Mouse (Mus musculus): Measurements from ENCODE around the gene Spice1. TPM values are rescaled to one million over a fixed set of nuclear protein-coding genes. Genes with fewer than 3 reads are reported as not detected.
A peak's percentile ranks its signal among the peaks of the same experiment; 100 is the strongest.

Spice1 gene
- 14.9 and 15.5 TPM in 2 replicates for polyA plus RNA-seq (2015; fragmentation: Nextera tagmentation; extraction: Ambion mirVana)

DNA sequence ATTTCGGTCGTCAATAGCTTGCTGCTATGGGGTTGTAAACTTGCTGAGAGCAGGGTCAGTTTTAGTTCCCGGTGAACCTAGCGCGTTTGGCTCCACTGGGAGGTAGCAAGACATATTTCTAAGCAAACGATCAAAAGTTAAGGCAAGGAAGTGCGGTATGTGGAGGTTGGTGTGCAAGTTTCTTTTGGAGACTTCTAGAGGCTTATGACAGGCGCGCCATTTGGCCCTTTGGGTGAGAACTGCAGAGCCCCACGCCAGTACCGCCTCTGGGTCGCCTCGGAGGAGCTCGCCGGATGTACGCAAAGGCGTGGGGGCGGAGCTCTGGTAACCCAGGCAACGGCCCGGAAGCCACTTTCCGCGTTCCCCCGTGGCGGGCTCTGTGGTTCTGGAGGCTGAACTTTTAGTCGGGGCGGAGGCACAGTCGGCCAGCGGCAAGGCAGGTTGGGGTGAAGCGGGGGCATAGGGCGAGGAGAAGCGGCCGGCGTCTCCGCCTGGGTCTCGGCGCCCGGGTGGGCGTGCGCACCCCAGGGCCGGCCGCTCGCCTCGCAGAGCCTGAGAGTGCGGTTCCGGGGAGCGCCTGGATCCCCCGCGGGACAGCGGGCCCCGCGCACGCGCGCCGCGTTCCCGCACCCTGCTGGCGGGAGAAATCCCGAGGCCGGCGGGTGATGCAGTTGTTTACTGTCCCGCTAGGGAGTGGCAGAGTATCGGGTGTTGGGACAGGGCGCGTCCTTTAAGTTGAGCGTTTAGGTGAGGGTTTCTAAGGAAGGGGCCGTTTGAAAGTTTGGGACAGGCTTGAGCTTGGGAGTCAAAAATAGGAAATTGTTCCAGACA is at the start of gene Spice1:
Gene Spice1 (plus strand): TSS at position 51 of the 831 bp plus-strand sequence.
- Histone ChIP-seq H3K9me3 (no peaks in the 10 kb centered on the region), H3K4me2 (replicated peaks) (peak within 1 kb of the TSS; percentile 69), H3K36me3 (no peaks in the 10 kb centered on the region), H3K9ac (replicated peaks) (peak within 1 kb of the TSS; percentile 74), H3K27me3 (no peaks in the 10 kb centered on the region), H3K27ac (peak within 1 kb of the TSS; percentile 81), H3K4me3 (replicated peaks) (peak within 1 kb of the TSS; percentile 88), H3K4me1 (replicated peaks) (peaks cover 11% of the 10 kb centered on the region)
- peak; percentile 99 for ATAC-seq
- WGBS = under 1% methylated on average over 67 of the region's 67 CpGs

DNA sequence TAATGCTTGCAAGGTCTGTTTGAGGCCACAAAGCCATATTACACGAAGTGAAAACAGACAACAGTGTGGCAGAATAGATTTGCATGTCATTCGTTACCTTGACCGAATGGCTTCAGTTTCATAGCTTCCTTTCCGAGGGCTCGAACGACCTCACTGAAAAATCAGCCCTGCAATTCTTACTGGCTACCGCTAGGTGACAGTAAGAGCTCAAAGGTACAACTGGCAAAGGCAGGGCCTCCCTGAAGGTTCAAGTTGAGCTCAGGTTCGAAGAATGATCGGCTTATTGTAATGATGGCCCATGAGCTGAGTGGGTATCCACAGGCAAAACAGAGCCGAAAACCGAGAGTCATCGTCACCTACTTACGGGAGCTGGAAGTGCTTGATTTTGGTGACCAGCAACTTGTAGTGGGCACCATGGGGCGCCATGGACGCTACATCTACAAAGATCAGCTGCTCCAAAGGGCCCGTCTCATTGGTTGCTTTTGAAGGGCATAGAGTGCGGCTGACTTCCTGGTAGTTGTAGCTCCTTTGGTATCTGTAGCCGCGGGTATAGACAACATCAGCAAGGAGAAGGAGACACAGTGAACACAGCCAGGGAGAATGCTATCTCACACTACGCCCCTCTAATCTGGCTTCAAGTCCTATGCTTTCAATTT is 47.4 kb upstream of the Spice1 start:
- no peaks in the 10 kb centered on the region; the same call in 1 of the 2 replicates for H3K9me3 ChIP-seq
- WGBS = 81% methylated on average over 20 of the region's 20 CpGs
- H3K36me3 ChIP-seq = no peaks in the 10 kb centered on the region
- no peak overlapping the region for H3K27ac ChIP-seq
- no peak overlapping the region for H3K9ac ChIP-seq (replicated peaks)
- no peaks in the 10 kb centered on the region for H3K27me3 ChIP-seq
- H3K4me3 ChIP-seq (replicated peaks) = no peak overlapping the region
- no peak overlapping the region for H3K4me2 ChIP-seq (replicated peaks)
- no peak for ATAC-seq
- H3K4me1 ChIP-seq (replicated peaks) = no peaks in the 10 kb centered on the region; the same call in 1 of the 2 replicates

DNA sequence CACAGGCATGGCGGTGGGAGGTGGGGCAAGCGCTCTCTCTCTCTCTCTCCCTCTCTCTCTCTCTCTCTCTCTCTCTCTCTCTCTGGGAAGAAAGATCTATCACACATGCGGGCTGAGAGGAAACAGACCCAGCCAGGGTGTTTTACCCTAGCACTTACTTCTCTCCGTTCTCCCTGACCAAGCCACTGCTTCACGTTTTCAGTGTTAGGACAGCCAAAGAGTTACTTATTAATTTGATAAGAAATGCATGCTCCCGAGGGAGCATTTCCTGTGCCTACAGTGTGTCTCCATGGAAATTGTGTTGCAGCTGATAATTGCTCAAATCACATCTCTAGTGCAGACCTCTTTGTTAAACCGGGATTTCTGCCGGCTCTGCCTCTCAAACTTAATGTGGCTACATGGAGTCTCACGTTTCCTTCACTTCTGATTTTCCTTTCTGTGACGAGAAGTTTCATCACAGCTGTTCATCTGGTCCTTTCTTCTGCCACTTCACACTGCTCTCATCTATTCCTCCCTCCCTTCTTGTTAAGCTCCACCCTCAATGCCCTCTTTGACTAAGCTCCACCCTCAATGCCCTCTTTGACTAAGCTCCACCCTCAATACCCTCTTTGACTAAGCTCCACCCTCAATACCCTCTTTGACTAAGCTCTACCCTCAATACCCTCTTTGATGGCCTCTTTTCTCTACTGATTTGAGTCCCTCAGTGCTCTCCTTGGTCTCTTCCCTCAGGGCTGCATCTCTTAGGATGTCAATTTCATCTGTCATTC is 44.6 kb upstream of the Spice1 start:
- Histone ChIP-seq H3K27me3 (no peaks in the 10 kb centered on the region), H3K36me3 (no peaks in the 10 kb centered on the region), H3K27ac (no peak overlapping the region), H3K4me3 (replicated peaks) (no peak overlapping the region), H3K9ac (replicated peaks) (no peak overlapping the region), H3K4me2 (replicated peaks) (no peak overlapping the region), H3K4me1 (replicated peaks) (no peaks in the 10 kb centered on the region; the same call in 1 of the 2 replicates), H3K9me3 (no peaks in the 10 kb centered on the region; the same call in 1 of the 2 replicates)
- no peak for ATAC-seq
- 69% methylated on average over 10 of the region's 10 CpGs for WGBS

DNA sequence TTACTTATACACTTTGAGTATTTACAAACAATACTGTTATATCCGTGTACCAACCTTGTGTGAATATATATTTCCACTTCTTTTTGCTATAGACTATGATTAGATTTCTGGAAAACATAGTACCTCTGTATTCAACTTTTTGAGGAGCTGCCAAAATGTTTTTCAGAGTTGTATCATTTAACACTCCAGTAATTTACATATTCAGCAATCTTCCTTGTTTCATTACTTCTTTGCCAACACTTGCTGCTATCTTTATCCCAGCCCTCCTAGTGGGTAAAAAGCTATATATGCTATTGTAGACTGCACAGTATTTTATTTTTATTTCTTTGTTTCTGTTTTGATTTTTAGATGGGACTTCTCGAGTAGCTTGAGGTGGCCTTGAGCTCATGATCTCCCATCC is 43.1 kb upstream of the Spice1 start:
- ATAC-seq = no peak
- H3K9ac ChIP-seq (replicated peaks) = no peak overlapping the region
- no peaks in the 10 kb centered on the region; the same call in 1 of the 2 replicates for H3K4me1 ChIP-seq (replicated peaks)
- H3K9me3 ChIP-seq = no peaks in the 10 kb centered on the region; the same call in 1 of the 2 replicates
- no peak overlapping the region for H3K4me3 ChIP-seq (replicated peaks)
- H3K36me3 ChIP-seq = no peaks in the 10 kb centered on the region
- H3K27me3 ChIP-seq = no peaks in the 10 kb centered on the region
- H3K27ac ChIP-seq = no peak overlapping the region
- no peak overlapping the region for H3K4me2 ChIP-seq (replicated peaks)
- 83% methylated on average over 2 of the region's 2 CpGs for WGBS

DNA sequence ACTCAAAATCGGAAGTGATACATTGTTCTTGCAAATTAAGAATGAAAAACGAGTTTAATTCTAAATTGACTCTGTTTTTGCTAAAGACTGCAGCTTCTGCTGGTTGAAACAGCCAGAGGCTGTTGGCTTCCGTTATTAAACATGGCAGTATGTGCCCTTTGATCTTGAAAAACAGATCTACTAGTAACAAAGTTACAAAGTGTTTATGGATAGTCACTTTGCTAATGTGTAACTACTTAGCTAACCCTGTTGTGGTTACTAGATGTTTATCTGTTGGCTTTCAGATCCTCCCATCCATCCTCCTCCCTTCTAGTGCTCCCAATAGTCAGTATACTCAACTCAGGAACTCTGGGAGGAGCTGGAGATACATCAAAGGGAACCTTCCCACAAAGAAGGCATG is 41.3 kb upstream of the Spice1 start:
- H3K4me1 ChIP-seq (replicated peaks) = no peaks in the 10 kb centered on the region; the same call in 1 of the 2 replicates
- WGBS = 63% methylated on average over 3 of the region's 3 CpGs
- no peaks in the 10 kb centered on the region for H3K9me3 ChIP-seq
- no peak overlapping the region for H3K4me3 ChIP-seq (replicated peaks)
- H3K27ac ChIP-seq = no peak overlapping the region
- no peak for ATAC-seq
- H3K36me3 ChIP-seq = no peaks in the 10 kb centered on the region
- no peak overlapping the region for H3K4me2 ChIP-seq (replicated peaks)
- no peaks in the 10 kb centered on the region for H3K27me3 ChIP-seq
- no peak overlapping the region for H3K9ac ChIP-seq (replicated peaks)

DNA sequence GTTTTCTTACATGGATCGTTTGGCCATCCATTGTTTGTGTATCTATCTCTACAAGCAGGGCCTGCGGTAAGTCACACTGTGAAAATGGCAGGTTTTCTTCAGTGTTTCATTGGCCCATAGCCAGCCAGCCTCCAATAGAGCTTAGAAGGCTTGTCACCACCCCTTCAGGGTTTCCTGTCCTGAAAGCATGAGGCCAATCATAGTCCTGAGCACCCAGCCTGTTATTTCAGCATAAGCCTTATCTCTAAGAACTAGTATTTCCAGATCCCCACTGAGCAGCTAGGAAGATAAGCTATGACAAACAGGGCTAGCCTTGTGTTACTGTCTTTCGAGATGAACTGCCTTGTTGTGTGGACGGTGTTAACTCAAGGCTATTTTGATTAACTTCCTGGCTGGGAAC is 33.5 kb upstream of the Spice1 start:
- Histone ChIP-seq H3K4me2 (replicated peaks) (no peak overlapping the region), H3K27ac (no peak overlapping the region), H3K4me1 (replicated peaks) (no peaks in the 10 kb centered on the region), H3K4me3 (replicated peaks) (no peak overlapping the region), H3K27me3 (no peaks in the 10 kb centered on the region), H3K9ac (replicated peaks) (no peak overlapping the region), H3K36me3 (no peaks in the 10 kb centered on the region), H3K9me3 (no peaks in the 10 kb centered on the region)
- 86% methylated on average over 4 of the region's 4 CpGs for WGBS
- ATAC-seq = no peak

DNA sequence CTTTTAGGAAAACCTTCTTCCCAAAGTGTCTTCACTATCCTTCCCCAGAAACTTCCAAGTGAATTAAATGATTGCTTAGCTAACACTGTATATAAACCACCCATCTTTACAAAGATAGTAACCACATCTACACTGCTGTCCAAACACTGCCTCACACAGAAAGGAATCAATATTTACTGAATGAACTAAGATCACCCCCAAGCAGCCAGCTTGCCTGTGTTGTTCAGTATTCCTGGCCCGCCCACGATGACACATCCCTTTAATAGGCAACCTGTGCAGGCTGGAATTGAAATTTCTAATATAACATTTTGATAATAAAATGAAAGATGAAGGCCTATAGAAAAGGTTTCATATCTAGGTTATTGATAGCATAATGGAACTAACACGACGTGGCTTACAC is 30.6 kb upstream of the Spice1 start:
- H3K4me3 ChIP-seq (replicated peaks) = no peak overlapping the region
- no peaks in the 10 kb centered on the region for H3K9me3 ChIP-seq
- H3K27ac ChIP-seq = no peak overlapping the region
- WGBS = 86% methylated on average over 4 of the region's 4 CpGs
- no peaks in the 10 kb centered on the region for H3K27me3 ChIP-seq
- H3K36me3 ChIP-seq = no peaks in the 10 kb centered on the region
- no peak overlapping the region for H3K9ac ChIP-seq (replicated peaks)
- ATAC-seq = no peak
- no peak overlapping the region for H3K4me2 ChIP-seq (replicated peaks)
- H3K4me1 ChIP-seq (replicated peaks) = no peaks in the 10 kb centered on the region

DNA sequence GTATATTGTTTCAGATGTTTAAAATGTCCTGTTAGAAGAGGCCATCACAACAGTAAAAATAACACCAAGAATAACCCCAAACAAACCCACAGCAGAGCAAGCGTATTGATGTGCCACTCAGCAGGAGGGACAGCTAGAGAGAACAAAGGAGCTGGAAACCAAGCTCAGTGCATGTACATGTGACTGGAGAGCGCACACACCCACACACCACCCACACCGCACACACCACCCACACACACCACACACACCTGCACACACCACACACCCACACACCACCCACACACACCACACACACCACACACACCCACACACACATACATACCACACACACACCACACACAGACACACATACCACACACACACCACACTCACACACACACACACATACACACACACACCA is 26.7 kb upstream of the Spice1 start:
- 50% methylated on average over 3 of the region's 3 CpGs for WGBS
- H3K9me3 ChIP-seq = no peaks in the 10 kb centered on the region
- H3K4me1 ChIP-seq (replicated peaks) = no peaks in the 10 kb centered on the region
- no peak overlapping the region for H3K4me3 ChIP-seq (replicated peaks)
- H3K9ac ChIP-seq (replicated peaks) = no peak overlapping the region
- H3K27ac ChIP-seq = no peak overlapping the region
- H3K36me3 ChIP-seq = no peaks in the 10 kb centered on the region
- no peak overlapping the region for H3K4me2 ChIP-seq (replicated peaks)
- no peak for ATAC-seq
- no peaks in the 10 kb centered on the region for H3K27me3 ChIP-seq

DNA sequence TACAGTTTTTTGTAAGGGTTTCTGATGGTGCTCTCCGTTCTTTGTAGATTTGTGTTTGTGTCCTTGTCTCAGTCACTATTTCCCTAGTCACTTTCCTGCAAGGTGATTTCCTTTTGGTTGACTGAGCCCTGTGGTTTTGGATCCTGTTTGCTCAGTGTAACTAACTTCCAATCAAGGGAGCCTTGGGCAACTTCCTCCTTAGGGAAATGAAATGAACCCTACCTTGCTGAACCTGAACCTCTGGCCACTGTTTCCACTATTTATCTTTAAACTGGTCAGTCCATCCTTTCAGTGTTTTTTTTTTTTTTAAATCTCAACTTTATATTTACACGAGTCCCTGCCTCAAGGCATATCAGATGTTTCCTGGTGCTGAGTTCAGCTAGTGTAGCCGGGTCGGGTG is 18.3 kb upstream of the Spice1 start:
- Histone ChIP-seq H3K9ac (replicated peaks) (no peak overlapping the region), H3K27ac (no peak overlapping the region), H3K4me2 (replicated peaks) (no peak overlapping the region), H3K4me3 (replicated peaks) (no peak overlapping the region), H3K4me1 (replicated peaks) (peaks cover 20% of the 10 kb centered on the region), H3K27me3 (peaks cover 32% of the 10 kb centered on the region), H3K9me3 (no peaks in the 10 kb centered on the region), H3K36me3 (no peaks in the 10 kb centered on the region)
- WGBS = 77% methylated on average over 4 of the region's 4 CpGs
- ATAC-seq = no peak

DNA sequence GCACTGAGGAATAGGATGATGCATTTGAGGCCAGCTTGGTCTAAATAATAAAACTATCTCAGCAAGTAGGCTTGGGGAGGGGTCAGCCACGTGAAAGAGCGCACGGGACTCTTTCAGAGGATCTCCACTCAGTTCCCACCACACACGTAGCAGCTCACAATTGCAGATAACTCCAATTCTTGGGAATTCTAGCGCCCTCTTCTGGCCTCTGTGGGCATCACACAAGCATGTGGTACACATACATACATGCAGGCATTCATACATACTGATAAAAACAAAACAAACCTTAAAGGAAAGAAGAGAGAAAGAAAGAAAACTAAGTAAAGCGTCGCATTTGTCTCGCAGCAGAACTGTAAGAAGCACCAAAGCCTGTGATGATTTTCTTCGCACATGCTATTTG is 16.3 kb upstream of the Spice1 start:
- H3K27ac ChIP-seq = no peak overlapping the region
- H3K4me1 ChIP-seq (replicated peaks) = peaks cover 20% of the 10 kb centered on the region
- ATAC-seq = no peak
- no peaks in the 10 kb centered on the region for H3K36me3 ChIP-seq
- no peak overlapping the region for H3K4me3 ChIP-seq (replicated peaks)
- H3K4me2 ChIP-seq (replicated peaks) = no peak overlapping the region
- no peaks in the 10 kb centered on the region for H3K9me3 ChIP-seq
- WGBS = 76% methylated on average over 9 of the region's 9 CpGs
- H3K9ac ChIP-seq (replicated peaks) = no peak overlapping the region
- peaks cover 44% of the 10 kb centered on the region for H3K27me3 ChIP-seq

DNA sequence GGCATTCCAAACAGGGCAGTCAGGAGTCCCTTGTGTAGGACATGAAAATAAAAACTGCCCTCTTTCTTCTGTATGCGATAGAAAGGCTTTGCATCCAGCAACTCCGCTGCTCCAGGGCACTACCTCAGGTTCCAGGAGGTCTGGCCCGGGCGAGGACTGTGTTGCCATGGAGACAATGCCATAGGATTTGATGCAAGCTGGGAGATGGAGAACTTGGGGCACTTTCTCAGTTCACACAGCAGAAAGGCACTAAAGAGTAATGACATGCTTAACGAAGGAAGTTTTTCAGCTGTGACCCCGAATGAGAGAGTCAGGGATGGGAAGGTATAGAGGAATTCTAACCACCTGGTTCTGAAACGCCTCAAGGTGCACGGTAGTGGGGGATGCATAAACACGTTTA is 15.8 kb upstream of the Spice1 start:
- no peaks in the 10 kb centered on the region for H3K36me3 ChIP-seq
- H3K27me3 ChIP-seq = peaks cover 44% of the 10 kb centered on the region
- H3K9ac ChIP-seq (replicated peaks) = no peak overlapping the region
- no peaks in the 10 kb centered on the region for H3K9me3 ChIP-seq
- peaks cover 20% of the 10 kb centered on the region for H3K4me1 ChIP-seq (replicated peaks)
- H3K27ac ChIP-seq = no peak overlapping the region
- H3K4me3 ChIP-seq (replicated peaks) = no peak overlapping the region; the same call in 1 of the 2 replicates
- 11% methylated on average over 9 of the region's 9 CpGs for WGBS
- peak; percentile 40; the same call in 1 of the 2 replicates for ATAC-seq
- H3K4me2 ChIP-seq (replicated peaks) = 0 out of 2 replicates have a peak overlapping the region, but pooled peaks have one; percentile 98

DNA sequence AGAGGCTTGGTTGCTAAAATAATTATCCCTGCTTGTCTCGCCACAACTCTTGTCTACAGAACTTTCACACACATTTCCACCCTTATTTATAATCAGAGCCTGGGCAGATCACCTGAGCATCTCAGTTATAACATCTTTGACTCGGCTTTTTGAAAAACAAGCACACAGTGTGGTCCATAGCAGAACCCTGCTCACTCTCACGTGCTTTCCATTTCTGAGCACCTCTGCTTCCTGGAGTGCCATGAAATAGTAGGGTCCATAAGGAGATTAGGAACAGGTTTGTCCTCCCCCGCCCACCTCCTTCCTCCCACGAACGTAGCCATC is 15.3 kb upstream of the Spice1 start:
- WGBS = 13% methylated on average over 6 of the region's 6 CpGs
- peak overlapping the region; percentile 72 for H3K4me3 ChIP-seq (replicated peaks)
- peaks cover 20% of the 10 kb centered on the region for H3K4me1 ChIP-seq (replicated peaks)
- H3K9me3 ChIP-seq = no peaks in the 10 kb centered on the region
- H3K36me3 ChIP-seq = no peaks in the 10 kb centered on the region
- H3K9ac ChIP-seq (replicated peaks) = peak overlapping the region; percentile 78
- H3K27me3 ChIP-seq = peaks cover 44% of the 10 kb centered on the region
- no peak overlapping the region for H3K27ac ChIP-seq
- H3K4me2 ChIP-seq (replicated peaks) = peak overlapping the region; percentile 98
- peak; percentile 43 for ATAC-seq
